Mouse (Mus musculus): ENCODE results near the gene Zfp786. TPM values are rescaled to one million over a fixed set of nuclear protein-coding genes. Genes with fewer than 3 reads are reported as not detected.
"Not testable (repeated sequence)": the region's sequence is repeated elsewhere in the genome, so short reads cannot be mapped to it uniquely, and the experiment has no call there.

Zfp786 gene
- polyA plus RNA-seq, 1 experiment from 2014 or later, result 1.7 TPM

GRCm38 (mm10) chr6:47857729-47858128 is 27.1 kb upstream of the Zfp786 start:
- H3K27ac ChIP-seq (ENCODE audit: low read length); H3K4me2 ChIP-seq (ENCODE audit: low read depth, low read length); H3K27me3 ChIP-seq (ENCODE audit: control insufficient read depth, insufficient read depth, low read length); H3K9me3 ChIP-seq (replicated peaks; ENCODE audit: control insufficient read depth, low read length); H3K4me1 ChIP-seq (ENCODE audit: control insufficient read depth, insufficient read depth, low read length); H3K4me3 ChIP-seq (ENCODE audit: low read length); H3K9ac ChIP-seq (ENCODE audit: low read length); ATAC-seq (replicated peaks; ENCODE audit: extremely low read depth, insufficient read depth, low FRiP score): not testable (repeated sequence)
- WGBS, result 91% methylated on average over 3 of the region's 3 CpGs
- peaks cover 14% of the 10 kb centered on the region for H3K36me3 ChIP-seq (ENCODE audit: control insufficient read depth, insufficient read depth)

- Histone ChIP-seq H3K27ac (ENCODE audit: low read length) (no peak overlapping the region), H3K27me3 (ENCODE audit: control insufficient read depth, insufficient read depth, low read length) (no peaks in the 10 kb centered on the region), H3K4me2 (ENCODE audit: low read depth, low read length) (no peak overlapping the region), H3K9me3 (replicated peaks; ENCODE audit: control insufficient read depth, low read length) (no peaks in the 10 kb centered on the region), H3K4me1 (ENCODE audit: control insufficient read depth, insufficient read depth, low read length) (no peaks in the 10 kb centered on the region), H3K9ac (ENCODE audit: low read length) (no peak overlapping the region), H3K36me3 (ENCODE audit: control insufficient read depth, insufficient read depth) (peaks cover 13% of the 10 kb centered on the region), H3K4me3 (ENCODE audit: low read length) (no peak overlapping the region)
- no peak for ATAC-seq (replicated peaks; ENCODE audit: extremely low read depth, insufficient read depth, low FRiP score)
- 90% methylated on average over 6 of the region's 6 CpGs for WGBS
These were observed 26.6 kb upstream of the Zfp786 start for GRCm38 (mm10) chr6:47857241-47857640.

- H3K36me3 ChIP-seq (ENCODE audit: control insufficient read depth, insufficient read depth), result no peaks in the 10 kb centered on the region
- H3K9me3 ChIP-seq (replicated peaks; ENCODE audit: control insufficient read depth, low read length), result no peaks in the 10 kb centered on the region
- no peak overlapping the region for H3K4me2 ChIP-seq (ENCODE audit: low read depth, low read length)
- no peak overlapping the region for H3K27ac ChIP-seq (ENCODE audit: low read length)
- ATAC-seq (replicated peaks; ENCODE audit: extremely low read depth, insufficient read depth, low FRiP score), result no peak
- H3K27me3 ChIP-seq (ENCODE audit: control insufficient read depth, insufficient read depth, low read length), result no peaks in the 10 kb centered on the region
- no peak overlapping the region for H3K4me3 ChIP-seq (ENCODE audit: low read length)
- H3K9ac ChIP-seq (ENCODE audit: low read length), result no peak overlapping the region
- H3K4me1 ChIP-seq (ENCODE audit: control insufficient read depth, insufficient read depth, low read length), result no peaks in the 10 kb centered on the region
These were observed 15.1 kb upstream of the Zfp786 start for GRCm38 (mm10) chr6:47845779-47846178.

- no peaks in the 10 kb centered on the region; the same call in none of the 2 replicates for H3K4me1 ChIP-seq (ENCODE audit: control insufficient read depth, insufficient read depth, low read length)
- no peak overlapping the region for H3K4me3 ChIP-seq (ENCODE audit: low read length)
- H3K27me3 ChIP-seq (ENCODE audit: control insufficient read depth, insufficient read depth, low read length), result no peaks in the 10 kb centered on the region
- no peak overlapping the region for H3K4me2 ChIP-seq (ENCODE audit: low read depth, low read length)
- H3K9me3 ChIP-seq (replicated peaks; ENCODE audit: control insufficient read depth, low read length), result no peaks in the 10 kb centered on the region
- no peak overlapping the region for H3K27ac ChIP-seq (ENCODE audit: low read length)
- ATAC-seq (replicated peaks; ENCODE audit: extremely low read depth, insufficient read depth, low FRiP score), result no peak
- 84% methylated on average over 1 of the region's 1 CpGs for WGBS
- H3K36me3 ChIP-seq (ENCODE audit: control insufficient read depth, insufficient read depth), result no peaks in the 10 kb centered on the region; the same call in 1 of the 2 replicates
- H3K9ac ChIP-seq (ENCODE audit: low read length), result no peak overlapping the region
These were observed 11.7 kb upstream of the Zfp786 start for GRCm38 (mm10) chr6:47842337-47842736.

DNA sequence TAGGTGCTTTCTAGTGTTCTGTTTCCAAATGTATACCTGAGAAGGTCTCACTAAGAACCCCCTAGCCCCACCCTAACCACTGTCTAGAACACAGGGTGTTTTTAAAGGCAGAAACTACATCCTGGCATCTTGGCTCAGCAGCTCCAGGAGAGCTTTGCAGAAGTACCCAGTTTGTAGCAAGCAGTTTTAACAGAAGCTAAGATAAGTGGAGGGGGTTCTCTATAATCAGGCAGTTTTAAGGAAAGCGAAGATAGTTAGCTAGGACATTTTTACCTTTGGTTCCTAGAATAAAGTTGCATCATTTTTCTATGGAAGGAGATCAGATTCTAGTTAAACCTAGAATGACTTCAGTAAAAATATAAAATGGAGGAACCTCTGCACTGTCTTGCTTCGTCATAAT is 11.2 kb upstream of the Zfp786 start:
- no peak for ATAC-seq (replicated peaks; ENCODE audit: extremely low read depth, insufficient read depth, low FRiP score)
- no peak overlapping the region for H3K4me3 ChIP-seq (ENCODE audit: low read length)
- no peak overlapping the region for H3K4me2 ChIP-seq (ENCODE audit: low read depth, low read length)
- H3K9ac ChIP-seq (ENCODE audit: low read length), result no peak overlapping the region
- H3K27ac ChIP-seq (ENCODE audit: low read length), result no peak overlapping the region
- no peaks in the 10 kb centered on the region; the same call in 1 of the 2 replicates for H3K36me3 ChIP-seq (ENCODE audit: control insufficient read depth, insufficient read depth)
- peaks cover 2% of the 10 kb centered on the region for H3K4me1 ChIP-seq (ENCODE audit: control insufficient read depth, insufficient read depth, low read length)
- WGBS, result 95% methylated on average over 2 of the region's 2 CpGs
- H3K9me3 ChIP-seq (replicated peaks; ENCODE audit: control insufficient read depth, low read length), result no peaks in the 10 kb centered on the region
- H3K27me3 ChIP-seq (ENCODE audit: control insufficient read depth, insufficient read depth, low read length), result no peaks in the 10 kb centered on the region

DNA sequence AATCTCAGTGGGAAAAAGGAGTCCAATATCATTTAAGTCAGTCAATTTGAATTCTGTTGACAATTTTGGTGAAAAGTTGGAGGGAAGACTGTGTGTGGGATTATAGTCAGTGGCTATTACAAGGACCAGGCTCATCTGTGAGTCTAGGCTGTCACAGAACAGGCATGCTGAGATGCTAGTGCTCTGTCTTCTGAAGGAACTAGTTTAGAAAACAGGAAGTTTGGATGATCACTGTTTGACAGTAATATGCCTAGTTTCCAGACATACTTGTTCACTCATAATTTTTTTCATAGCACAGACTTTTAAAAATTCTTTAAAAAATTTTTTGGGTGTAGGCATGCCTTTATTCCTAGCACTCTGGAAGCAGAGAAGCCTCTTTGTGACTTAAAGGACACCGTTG is 10.4 kb upstream of the Zfp786 start:
- ATAC-seq (replicated peaks; ENCODE audit: extremely low read depth, insufficient read depth, low FRiP score), result no peak
- no peaks in the 10 kb centered on the region for H3K27me3 ChIP-seq (ENCODE audit: control insufficient read depth, insufficient read depth, low read length)
- no peak overlapping the region for H3K4me2 ChIP-seq (ENCODE audit: low read depth, low read length)
- no peaks in the 10 kb centered on the region; the same call in 1 of the 2 replicates for H3K36me3 ChIP-seq (ENCODE audit: control insufficient read depth, insufficient read depth)
- no peaks in the 10 kb centered on the region for H3K9me3 ChIP-seq (replicated peaks; ENCODE audit: control insufficient read depth, low read length)
- no peak overlapping the region for H3K27ac ChIP-seq (ENCODE audit: low read length)
- no peak overlapping the region for H3K9ac ChIP-seq (ENCODE audit: low read length)
- 76% methylated on average over 1 of the region's 1 CpGs for WGBS
- H3K4me3 ChIP-seq (ENCODE audit: low read length), result no peak overlapping the region
- peaks cover 6% of the 10 kb centered on the region for H3K4me1 ChIP-seq (ENCODE audit: control insufficient read depth, insufficient read depth, low read length)

DNA sequence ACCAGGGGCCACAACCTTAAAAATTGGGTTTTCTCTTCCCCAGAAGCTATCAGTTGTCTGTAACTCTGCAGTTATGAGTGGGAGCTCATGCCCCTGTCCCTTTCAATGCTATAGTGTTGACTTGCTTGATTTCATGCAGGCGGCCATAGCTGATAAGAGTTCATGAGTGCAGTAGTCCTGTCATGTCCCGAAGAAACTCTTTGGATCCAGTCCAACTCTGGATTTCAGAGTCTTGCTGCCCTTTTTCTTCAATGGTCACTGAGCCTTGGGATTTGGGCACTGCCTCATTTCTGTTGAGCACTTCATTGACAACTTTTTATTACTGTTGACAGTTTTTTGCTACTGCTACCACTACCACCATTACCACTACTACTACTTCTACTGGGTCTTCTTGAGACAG is 7.0 kb upstream of the Zfp786 start:
- no peak overlapping the region for H3K4me3 ChIP-seq (ENCODE audit: low read length)
- H3K9ac ChIP-seq (ENCODE audit: low read length), result no peak overlapping the region
- ATAC-seq (replicated peaks; ENCODE audit: extremely low read depth, insufficient read depth, low FRiP score), result no peak
- H3K4me2 ChIP-seq (ENCODE audit: low read depth, low read length), result no peak overlapping the region
- H3K27me3 ChIP-seq (ENCODE audit: control insufficient read depth, insufficient read depth, low read length), result no peaks in the 10 kb centered on the region
- 29% methylated on average over 2 of the region's 2 CpGs for WGBS
- no peak overlapping the region for H3K27ac ChIP-seq (ENCODE audit: low read length)
- no peaks in the 10 kb centered on the region for H3K9me3 ChIP-seq (replicated peaks; ENCODE audit: control insufficient read depth, low read length)
- H3K4me1 ChIP-seq (ENCODE audit: control insufficient read depth, insufficient read depth, low read length), result peaks cover 6% of the 10 kb centered on the region
- H3K36me3 ChIP-seq (ENCODE audit: control insufficient read depth, insufficient read depth), result no peaks in the 10 kb centered on the region; the same call in 1 of the 2 replicates

DNA sequence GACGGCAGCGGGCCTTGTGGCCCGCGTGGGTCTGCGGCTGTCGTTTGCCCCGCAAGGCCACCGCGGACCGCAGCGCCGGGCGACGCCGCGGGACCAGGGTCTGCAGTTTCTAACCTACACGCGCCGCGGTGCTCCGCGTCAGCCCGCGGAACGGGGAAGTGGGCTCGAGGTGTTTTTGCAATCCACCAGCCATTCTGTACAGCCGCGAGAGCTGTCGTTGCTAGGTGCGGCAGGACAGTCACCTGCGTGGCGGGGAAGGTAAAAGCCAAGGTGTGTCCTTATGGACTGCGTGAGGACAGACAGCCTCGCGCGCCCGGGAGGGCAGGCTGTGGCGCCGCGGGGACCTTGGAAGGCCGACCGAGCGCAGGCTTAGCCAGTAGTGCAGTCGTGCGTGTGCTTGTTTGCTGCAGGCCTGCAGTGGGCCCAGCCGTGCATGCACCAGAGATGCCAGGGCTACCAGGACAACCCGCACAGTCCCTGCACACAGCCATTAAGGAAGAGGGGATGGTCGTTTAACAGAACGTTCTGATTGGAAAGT is 5.4 kb upstream of the Zfp786 start:
- Histone ChIP-seq H3K27ac (ENCODE audit: low read length) (peak overlapping the region; percentile 94), H3K36me3 (ENCODE audit: control insufficient read depth, insufficient read depth) (no peaks in the 10 kb centered on the region; the same call in 1 of the 2 replicates), H3K9ac (ENCODE audit: low read length) (peak overlapping the region; percentile 95), H3K9me3 (replicated peaks; ENCODE audit: control insufficient read depth, low read length) (no peaks in the 10 kb centered on the region), H3K27me3 (ENCODE audit: control insufficient read depth, insufficient read depth, low read length) (no peaks in the 10 kb centered on the region), H3K4me2 (ENCODE audit: low read depth, low read length) (peak overlapping the region; percentile 66), H3K4me1 (ENCODE audit: control insufficient read depth, insufficient read depth, low read length) (peaks cover 6% of the 10 kb centered on the region), H3K4me3 (ENCODE audit: low read length) (peak overlapping the region; percentile 83)
- peak; percentile 83 for ATAC-seq (replicated peaks; ENCODE audit: extremely low read depth, insufficient read depth, low FRiP score)
- WGBS, result under 1% methylated on average over 49 of the region's 49 CpGs

DNA sequence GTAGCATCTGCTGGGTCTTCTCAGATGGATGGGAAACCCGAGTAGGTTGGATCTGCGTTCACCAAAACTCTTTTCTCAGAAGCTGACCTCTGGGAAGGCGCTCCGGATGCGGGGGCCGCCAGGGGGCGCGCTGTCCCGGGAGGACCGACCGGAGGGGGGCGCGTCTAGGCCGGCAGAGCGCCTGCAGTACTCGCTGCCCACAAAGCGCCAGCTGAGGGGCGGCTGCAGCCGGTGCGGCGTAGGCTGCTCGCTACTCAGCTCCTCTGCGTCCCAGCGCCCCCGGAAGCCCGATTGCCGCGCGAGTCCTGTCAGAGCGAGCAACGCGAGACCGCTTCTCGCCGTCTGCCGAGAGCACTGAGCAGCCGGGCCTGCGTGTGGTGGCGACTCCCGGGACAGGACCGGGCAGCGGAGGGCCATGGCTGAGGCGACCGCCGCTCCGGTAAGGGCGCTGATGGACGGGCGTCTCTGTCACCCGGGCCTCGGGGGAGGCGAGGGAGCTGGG is 4.9 kb upstream of the Zfp786 start, which contains the start of gene Zfp398:
Zfp398 (plus strand) TSS at position 180 of the 502 bp plus-strand sequence.
- peak within 1 kb of the TSS; percentile 66 for H3K4me2 ChIP-seq (ENCODE audit: low read depth, low read length)
- peak within 1 kb of the TSS; percentile 94 for H3K27ac ChIP-seq (ENCODE audit: low read length)
- peak within 1 kb of the TSS; percentile 83 for H3K4me3 ChIP-seq (ENCODE audit: low read length)
- no peaks in the 10 kb centered on the region for H3K9me3 ChIP-seq (replicated peaks; ENCODE audit: control insufficient read depth, low read length)
- under 1% methylated on average over 52 of the region's 52 CpGs for WGBS
- peaks cover 9% of the 10 kb centered on the region for H3K4me1 ChIP-seq (ENCODE audit: control insufficient read depth, insufficient read depth, low read length)
- H3K36me3 ChIP-seq (ENCODE audit: control insufficient read depth, insufficient read depth), result no peaks in the 10 kb centered on the region; the same call in 1 of the 2 replicates
- H3K27me3 ChIP-seq (ENCODE audit: control insufficient read depth, insufficient read depth, low read length), result no peaks in the 10 kb centered on the region
- peak within 1 kb of the TSS; percentile 95 for H3K9ac ChIP-seq (ENCODE audit: low read length)
- ATAC-seq (replicated peaks; ENCODE audit: extremely low read depth, insufficient read depth, low FRiP score), result peak; percentile 94

Measured in heart, embryonic 16.5 days (tissue).